Mouse (Mus musculus) myocyte (in vitro differentiated cells): ENCODE measurements around the gene Ptrh1. TPM values are rescaled to one million over a fixed set of nuclear protein-coding genes. Genes with fewer than 3 reads are reported as not detected.

Experiments
- H3K27me3 ChIP-seq: one replicate; pipeline ENCODE4 v1.6.1; 2011; ENCODE audit not compliant: control insufficient read depth, insufficient read depth, insufficient read length
- H3K36me3 ChIP-seq: one replicate; pipeline ENCODE4 v1.6.1; 2011; ENCODE audit not compliant: control insufficient read depth, insufficient read depth
- H3K4me2 ChIP-seq: one replicate; pipeline ENCODE4 v1.6.1; 2011; ENCODE audit warnings: low read depth, control low read depth
- H3K4me3 ChIP-seq: one replicate; pipeline ENCODE4 v1.5.1; 2011; ENCODE audit warnings: mild to moderate bottlenecking, control low read depth, moderate library complexity
- H3K79me2 ChIP-seq: one replicate; pipeline ENCODE4 v1.6.1; 2011; ENCODE audit not compliant: control insufficient read depth, insufficient read depth
- H3ac ChIP-seq: one replicate; pipeline ENCODE4 v1.6.1; 2011; ENCODE audit not compliant: control insufficient read depth, insufficient read length
- CEBPB ChIP-seq: IDR thresholded peaks from 2 replicates; pipeline ENCODE4 v1.6.1; 2011; ENCODE audit warnings: mild to moderate bottlenecking, moderate library complexity; ENCODE audit not compliant: poor library complexity, insufficient read depth, severe bottlenecking
- E2F4 ChIP-seq: IDR thresholded peaks from one replicate; pipeline ENCODE4 v1.6.1; 2011; ENCODE audit warnings: mild to moderate bottlenecking, control low read depth, moderate library complexity; ENCODE audit not compliant: insufficient read depth
- MAX ChIP-seq: IDR thresholded peaks from one replicate; pipeline ENCODE4 v1.6.1; 2011; ENCODE audit warnings: low read depth, mild to moderate bottlenecking, control low read depth
- MYOD1 ChIP-seq, 3 experiments: IDR thresholded peaks; one replicate each; pipeline ENCODE4 v1.6.1; 2011; ENCODE audit warnings: control low read depth in 2 of 3, low read depth in 2 of 3, mild to moderate bottlenecking in 2 of 3, moderate library complexity in 1 of 3; ENCODE audit not compliant: insufficient read length in 2 of 3, control insufficient read depth in 1 of 3
- MYOG ChIP-seq, 3 experiments: IDR thresholded peaks; one replicate each; pipeline ENCODE4 v1.6.1; 2011; ENCODE audit warnings: control low read depth in 2 of 3, low read depth in 2 of 3, mild to moderate bottlenecking in 2 of 3; ENCODE audit not compliant: insufficient read length in 2 of 3, control insufficient read depth in 1 of 3, insufficient read depth in 1 of 3
- POLR2A ChIP-seq: IDR thresholded peaks from one replicate; pipeline ENCODE4 v1.6.1; 2011; ENCODE audit warnings: low read depth, mild to moderate bottlenecking, control low read depth, moderate library complexity; ENCODE audit not compliant: insufficient read length
- POLR2AphosphoS2 ChIP-seq: IDR thresholded peaks from one replicate; pipeline ENCODE4 v1.6.1; 2011; ENCODE audit warnings: low read depth, control low read depth; ENCODE audit not compliant: insufficient read length
- REST ChIP-seq: IDR thresholded peaks from one replicate; pipeline ENCODE4 v1.6.1; 2011; ENCODE audit warnings: mild to moderate bottlenecking, control low read depth, moderate library complexity; ENCODE audit not compliant: insufficient read depth, insufficient read length
- SRF ChIP-seq: IDR thresholded peaks from one replicate; pipeline ENCODE4 v1.6.1; 2011; ENCODE audit warnings: low read depth; ENCODE audit not compliant: control insufficient read depth, insufficient read length
- TCF12 ChIP-seq: IDR thresholded peaks from one replicate; pipeline ENCODE4 v1.6.1; 2011; ENCODE audit warnings: mild to moderate bottlenecking, control low read depth; ENCODE audit not compliant: poor library complexity, insufficient read depth, severe bottlenecking
- TCF3 ChIP-seq: IDR thresholded peaks from one replicate; pipeline ENCODE4 v1.6.1; 2011; ENCODE audit warnings: low read depth, control low read depth; ENCODE audit not compliant: insufficient read length
- USF1 ChIP-seq: IDR thresholded peaks from one replicate; pipeline ENCODE4 v1.6.1; 2011; ENCODE audit warnings: low read depth, mild to moderate bottlenecking, control low read depth, moderate library complexity
- polyA plus RNA-seq: library from polyadenylated mRNA; unstranded; fragments of >200 nt; fragmentation: generic; extraction: Trizol; gene quantifications from one replicate; pipeline ENCODE4 v1.2.1, GENCODE M21; 2012; ENCODE audit warnings: missing spikeins

Ptrh1 gene
- polyA plus RNA-seq, 1 experiment = 74.1 TPM

DNA sequence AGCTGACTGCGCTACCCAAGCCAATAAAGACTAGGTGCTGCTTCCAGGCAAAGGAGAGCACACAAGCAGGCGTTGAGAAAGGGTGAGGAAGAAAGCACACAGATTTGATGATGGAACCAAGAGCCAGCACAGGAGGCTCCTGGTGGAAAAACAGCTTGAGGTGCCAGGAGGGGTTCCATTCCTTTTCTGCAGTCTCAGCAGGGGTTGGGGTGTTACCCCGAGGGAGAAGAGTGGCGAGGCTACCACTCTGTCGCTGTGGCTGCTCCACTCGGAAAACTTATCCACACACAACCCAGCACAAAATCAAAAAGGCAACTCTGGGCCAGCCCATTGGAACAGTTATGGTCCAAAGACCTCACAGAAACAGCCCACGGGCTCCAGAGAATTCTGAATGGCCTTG is 42.0 kb downstream of the Ptrh1 start:
- no peaks in the 10 kb centered on the region for H3K27me3 ChIP-seq
- H3K36me3 ChIP-seq = peaks cover 9% of the 10 kb centered on the region
- TF ChIP-seq SRF (no peak), REST (no peak), POLR2AphosphoS2 (no peak), POLR2A (no peak), TCF12 (no peak)
- H3K4me3 ChIP-seq = no peak overlapping the region
- H3K79me2 ChIP-seq = no peaks in the 10 kb centered on the region
- no peak overlapping the region for H3K4me2 ChIP-seq
- no peak overlapping the region for H3ac ChIP-seq

GRCm38 (mm10) chr2:32818208-32818607 is 42.6 kb downstream of the Ptrh1 start:
- peaks cover 8% of the 10 kb centered on the region for H3K36me3 ChIP-seq
- H3ac ChIP-seq = no peak overlapping the region
- no peak for TF ChIP-seq POLR2AphosphoS2
- TF ChIP-seq POLR2A = no peak
- TF ChIP-seq TCF12 = no peak
- TF ChIP-seq MYOG (IDR thresholded peaks at IDR 0.05; ENCODE audit: control insufficient read depth in 1 of 3, insufficient read depth in 1 of 3, insufficient read length in 2 of 3, low read depth in 2 of 3) = no peak
- TF ChIP-seq CEBPB = no peak
- TF ChIP-seq MAX = no peak
- no peak for TF ChIP-seq SRF
- TF ChIP-seq REST = no peak
- no peak overlapping the region for H3K4me2 ChIP-seq
- no peak overlapping the region for H3K4me3 ChIP-seq
- H3K79me2 ChIP-seq = no peaks in the 10 kb centered on the region
- H3K27me3 ChIP-seq = no peaks in the 10 kb centered on the region

GRCm38 (mm10) chr2:32821041-32821802 is 45.6 kb downstream of the Ptrh1 start:
- H3K4me2 ChIP-seq = no peak overlapping the region
- H3K4me3 ChIP-seq = no peak overlapping the region
- no peaks in the 10 kb centered on the region for H3K79me2 ChIP-seq
- peaks cover 8% of the 10 kb centered on the region for H3K36me3 ChIP-seq
- TF ChIP-seq TCF12 (no peak), POLR2AphosphoS2 (no peak)
- H3ac ChIP-seq = no peak overlapping the region
- H3K27me3 ChIP-seq = no peaks in the 10 kb centered on the region

- Histone ChIP-seq H3K4me2 (no peak overlapping the region), H3K4me3 (no peak overlapping the region), H3ac (no peak overlapping the region), H3K79me2 (no peaks in the 10 kb centered on the region), H3K36me3 (peaks cover 8% of the 10 kb centered on the region), H3K27me3 (no peaks in the 10 kb centered on the region)
- TF ChIP-seq MAX (no peak), MYOD1 (IDR thresholded peaks at IDR 0.05; ENCODE audit: control insufficient read depth in 1 of 3, insufficient read length in 2 of 3, low read depth in 2 of 3) (no peak), SRF (no peak), CEBPB (no peak), REST (no peak)
Observed at GRCm38 (mm10) chr2:32822643-32823042, 47.1 kb downstream of the Ptrh1 start.

DNA sequence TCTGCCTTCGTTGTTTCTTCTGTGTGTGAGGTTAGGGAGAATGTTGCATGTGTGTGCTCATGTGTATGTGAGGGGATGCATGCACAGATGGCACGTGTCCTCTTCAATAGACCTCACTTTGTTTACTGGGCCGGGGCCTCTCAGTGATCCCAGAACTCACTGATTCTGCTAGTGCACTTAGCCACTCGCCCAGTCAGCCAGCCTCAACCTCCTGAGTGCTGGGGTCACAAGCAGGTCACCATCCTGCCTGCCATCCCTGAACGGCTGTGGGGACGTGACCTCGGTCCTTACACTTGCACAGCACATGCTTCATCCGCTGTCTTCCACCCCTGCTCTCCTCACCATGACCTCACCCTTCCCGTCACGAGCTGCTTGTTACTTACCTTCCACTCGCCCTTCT is 47.6 kb downstream of the Ptrh1 start:
- Histone ChIP-seq H3K27me3 (no peaks in the 10 kb centered on the region), H3K4me2 (no peak overlapping the region), H3K79me2 (no peaks in the 10 kb centered on the region), H3K4me3 (no peak overlapping the region), H3ac (no peak overlapping the region), H3K36me3 (peaks cover 4% of the 10 kb centered on the region)
- no peak for TF ChIP-seq POLR2A
- TF ChIP-seq TCF3 = no peak
- no peak for TF ChIP-seq REST
- no peak for TF ChIP-seq MYOD1 (IDR thresholded peaks at IDR 0.05; ENCODE audit: control insufficient read depth in 1 of 3, insufficient read length in 2 of 3, low read depth in 2 of 3)
- no peak for TF ChIP-seq CEBPB
- TF ChIP-seq SRF = no peak
- no peak for TF ChIP-seq MYOG (IDR thresholded peaks at IDR 0.05; ENCODE audit: control insufficient read depth in 1 of 3, insufficient read depth in 1 of 3, insufficient read length in 2 of 3, low read depth in 2 of 3)
- TF ChIP-seq POLR2AphosphoS2 = no peak
- no peak for TF ChIP-seq MAX
- no peak for TF ChIP-seq TCF12

DNA sequence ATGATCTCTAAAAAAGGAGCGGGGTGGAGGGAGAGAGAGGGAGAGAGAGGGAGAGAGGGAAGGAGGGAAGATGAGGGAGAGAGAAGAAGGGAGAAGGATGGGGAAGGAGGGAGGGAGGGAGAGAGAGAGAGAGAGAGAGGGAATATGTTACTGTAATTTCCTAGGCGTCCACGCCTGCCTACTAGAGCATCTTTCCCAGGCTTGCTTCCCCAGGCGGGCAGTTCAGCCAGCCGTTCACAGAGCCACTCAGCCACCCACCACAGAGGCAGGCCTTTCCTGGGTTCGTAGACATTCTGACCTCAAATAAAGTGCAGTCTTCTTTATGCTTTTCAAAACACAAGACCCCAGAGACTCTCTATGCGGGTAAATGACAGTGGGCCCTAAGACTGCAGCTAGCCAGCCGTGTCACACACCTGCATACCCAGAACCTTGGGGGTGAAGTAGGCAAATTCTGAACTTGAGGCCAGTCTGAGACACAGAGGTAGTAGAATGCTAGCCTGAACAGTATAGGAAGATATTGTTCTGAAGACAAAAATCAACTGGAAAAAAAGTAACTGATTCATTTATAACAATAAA is 48.1 kb downstream of the Ptrh1 start:
- H3K79me2 ChIP-seq = no peaks in the 10 kb centered on the region
- TF ChIP-seq USF1 = no peak
- no peak for TF ChIP-seq TCF3
- TF ChIP-seq POLR2A = no peak
- TF ChIP-seq TCF12 = no peak
- no peak for TF ChIP-seq REST
- no peak for TF ChIP-seq E2F4
- no peaks in the 10 kb centered on the region for H3K27me3 ChIP-seq
- H3K4me3 ChIP-seq = no peak overlapping the region
- no peak overlapping the region for H3ac ChIP-seq
- H3K36me3 ChIP-seq = peaks cover 3% of the 10 kb centered on the region
- no peak overlapping the region for H3K4me2 ChIP-seq
